Mouse (Mus musculus): ENCODE data around the gene Ppara.

The Ppara gene

DNA sequence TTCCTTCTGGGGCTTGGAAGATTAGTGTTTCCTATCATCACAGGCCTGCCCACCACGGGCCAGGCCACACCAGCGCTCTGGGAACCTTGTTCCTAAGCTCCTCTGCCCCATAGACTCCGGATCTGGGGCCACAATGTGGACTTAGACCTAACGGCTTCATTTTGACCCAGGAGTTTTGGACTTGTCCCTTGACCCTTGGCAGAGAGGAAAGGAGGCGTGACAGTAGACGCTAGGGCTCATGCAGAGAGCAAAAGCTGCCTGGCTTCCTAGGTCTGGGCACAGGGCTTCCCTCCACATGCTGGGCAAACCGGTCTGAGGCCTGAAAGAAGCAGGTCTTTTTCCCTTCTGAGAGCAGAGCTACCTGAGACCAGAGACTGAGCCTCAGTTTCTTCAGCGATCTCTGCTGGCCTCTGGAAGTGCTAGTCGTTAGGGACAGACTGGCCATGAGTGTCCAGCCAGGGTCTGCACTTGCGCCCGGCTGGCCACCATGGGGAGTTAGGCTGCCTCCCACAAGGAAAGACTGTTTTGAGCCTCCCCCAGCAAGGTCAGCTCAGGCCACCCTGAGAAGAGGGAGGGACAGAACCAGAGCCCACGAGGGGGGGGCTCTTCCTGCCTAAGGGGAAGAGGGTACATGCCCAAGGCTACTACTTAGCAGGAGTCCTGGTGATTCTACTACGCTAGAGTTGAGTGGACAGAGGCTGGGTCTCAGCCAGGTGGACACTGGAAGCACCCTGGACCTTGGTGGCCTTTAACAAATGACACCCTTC lies 29.0 kb upstream of the Ppara start:
- DNase-seq = no peak

DNA sequence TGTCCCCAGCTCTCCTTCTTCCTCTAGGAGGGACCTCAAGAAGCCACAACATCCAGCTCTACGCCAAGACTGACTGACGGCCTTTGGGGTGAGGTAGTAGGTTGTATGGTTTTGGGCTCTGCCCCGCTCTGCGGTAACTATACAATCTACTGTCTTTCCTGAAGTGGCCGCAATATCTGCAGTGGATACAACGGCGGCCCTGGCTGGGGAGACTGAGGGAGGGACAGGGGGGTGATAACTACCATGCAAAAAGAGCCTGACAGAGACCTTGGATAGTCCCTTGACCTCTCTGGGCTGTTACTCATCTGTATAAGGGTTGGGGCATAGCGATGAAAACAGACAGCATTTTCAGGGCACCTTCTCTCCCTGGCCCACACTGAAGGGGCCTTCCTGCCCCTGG lies 28.3 kb upstream of the Ppara start:
- no peak for DNase-seq

DNA sequence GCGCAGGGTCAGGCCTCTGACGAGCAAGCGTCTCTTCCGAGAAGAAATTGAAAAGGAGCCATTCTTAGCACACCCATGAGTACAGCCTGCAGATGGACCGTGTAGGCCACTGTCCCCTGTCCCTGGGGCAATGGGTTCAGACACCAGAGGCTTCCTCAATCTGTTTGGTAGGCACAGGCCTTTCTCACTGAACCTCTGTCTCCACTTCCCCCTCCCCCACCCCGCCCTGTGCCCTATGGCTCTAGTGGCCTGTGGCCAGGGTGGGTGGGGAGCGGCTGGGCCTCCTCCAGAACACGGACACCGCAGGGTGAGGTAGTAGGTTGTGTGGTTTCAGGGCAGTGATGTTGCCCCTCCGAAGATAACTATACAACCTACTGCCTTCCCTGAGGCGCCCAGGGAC lies 27.8 kb upstream of the Ppara start:
- DNase-seq = no peak

DNA sequence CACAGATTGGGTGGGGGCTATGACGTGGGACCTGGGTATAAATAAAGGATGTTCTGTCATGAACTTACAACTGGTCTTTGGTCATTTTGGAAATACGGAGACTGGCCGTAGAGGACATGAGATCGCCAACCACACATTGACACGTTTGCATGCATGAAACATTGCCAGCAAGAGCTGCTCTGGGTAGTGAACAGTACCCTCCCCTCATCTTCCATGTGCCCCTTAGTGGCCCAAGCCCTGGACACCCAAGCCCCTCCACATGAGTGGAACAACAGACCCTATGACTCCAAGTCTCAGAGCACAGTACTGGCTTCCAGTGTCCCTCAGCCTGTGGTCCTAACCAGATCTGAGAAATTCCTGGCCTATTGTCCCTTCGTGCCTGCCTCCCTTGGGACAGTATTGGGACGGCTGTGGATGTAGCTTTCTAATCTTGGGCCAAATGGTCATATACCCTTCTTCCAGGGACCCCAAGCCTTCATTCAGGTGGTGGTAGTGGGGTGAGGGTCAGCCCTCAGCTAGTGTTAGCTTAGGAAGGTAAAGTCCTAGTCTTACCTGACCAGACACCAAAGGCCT lies 27.2 kb upstream of the Ppara start:
- no peak for DNase-seq

DNA sequence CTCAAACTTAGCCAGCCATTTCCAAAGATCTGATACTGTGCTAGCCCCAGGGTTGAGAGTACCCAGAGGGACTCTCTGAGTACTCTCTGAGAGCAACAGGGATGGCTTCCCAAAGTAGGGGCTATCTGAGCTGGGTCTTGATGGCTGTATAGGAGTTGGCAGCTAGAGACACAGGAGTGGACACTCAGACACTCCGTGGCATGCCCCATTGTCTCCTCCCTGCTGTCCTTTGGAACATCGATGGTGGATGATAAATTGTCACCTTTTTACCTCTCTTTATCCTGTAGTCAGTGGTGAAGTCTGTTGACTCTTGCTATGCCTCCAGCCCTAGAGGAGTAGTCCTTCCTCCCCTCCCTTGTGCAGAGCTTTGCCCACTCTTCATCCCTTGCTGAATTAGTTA lies 26.6 kb upstream of the Ppara start:
- DNase-seq = no peak

DNA sequence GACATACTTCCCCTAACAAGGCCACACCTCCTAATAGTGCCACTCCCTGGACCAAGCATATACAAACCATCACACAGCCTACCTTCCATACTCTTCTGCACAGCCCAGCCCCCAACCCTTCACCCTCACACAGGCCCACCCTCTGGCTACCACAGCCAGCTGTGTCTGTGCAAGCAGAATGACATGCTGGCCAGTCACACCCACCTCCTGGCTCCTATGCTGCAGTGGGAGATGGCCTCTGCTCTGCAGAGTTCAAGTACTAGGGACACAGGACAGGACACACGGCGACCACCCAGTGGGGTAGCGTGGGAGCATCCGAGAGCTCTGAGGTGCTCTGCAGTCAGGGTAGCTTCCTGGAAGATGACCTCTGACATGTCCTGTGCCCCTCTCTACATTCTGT lies 25.9 kb upstream of the Ppara start:
- no peak for DNase-seq

GRCm38 (mm10) chr15:85709268-85709973 lies 25.4 kb upstream of the Ppara start:
- DNase-seq = peak; percentile 84

- DNase-seq = peak; percentile 85 to 87
These were observed 24.6 kb upstream of the Ppara start for GRCm38 (mm10) chr15:85710179-85710578.

DNA sequence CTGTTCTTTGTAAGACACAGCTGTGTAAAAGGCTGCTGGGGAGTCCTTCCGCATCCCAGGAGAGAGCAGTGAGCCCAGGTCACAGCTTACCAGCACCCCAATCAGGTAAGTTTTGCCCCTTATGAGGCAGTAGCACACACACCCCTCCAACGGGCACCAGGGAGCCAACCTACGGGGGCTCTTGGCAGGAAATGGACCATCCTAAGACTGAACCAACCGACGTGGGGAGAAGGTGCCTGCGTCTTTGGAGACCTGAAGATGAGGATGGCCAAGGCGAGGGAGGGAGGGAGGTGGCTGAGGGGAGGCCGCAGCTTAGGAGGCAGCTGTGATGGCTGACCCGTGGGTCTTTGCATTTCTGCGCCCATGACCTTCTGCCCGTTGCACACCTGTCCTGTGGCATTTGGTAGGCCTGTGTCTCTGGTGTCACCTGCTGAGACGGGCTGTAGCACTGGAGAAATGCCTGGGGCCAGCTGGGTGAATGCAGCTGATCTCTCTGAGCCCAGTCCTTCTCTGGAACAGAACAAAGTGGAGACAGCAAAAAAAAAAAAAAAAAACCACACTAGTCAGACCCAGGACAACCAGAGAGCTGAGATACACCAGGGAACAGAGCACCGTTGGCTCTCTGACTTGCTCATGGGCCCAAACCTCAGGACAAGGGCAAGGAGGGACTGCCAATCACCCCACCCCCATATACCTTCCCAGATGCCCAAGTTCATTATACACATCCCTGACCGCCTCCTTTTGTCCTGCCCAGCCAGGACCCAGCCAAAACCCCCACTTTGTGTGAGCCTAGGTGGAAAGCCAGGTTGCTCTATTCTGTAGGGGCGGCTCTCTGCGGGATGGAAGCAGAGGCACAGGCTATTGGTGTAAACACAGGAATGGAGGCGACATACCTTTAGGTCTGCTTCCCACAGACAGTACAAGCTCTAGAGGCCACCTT lies 23.9 kb upstream of the Ppara start:
- no peak for DNase-seq

DNA sequence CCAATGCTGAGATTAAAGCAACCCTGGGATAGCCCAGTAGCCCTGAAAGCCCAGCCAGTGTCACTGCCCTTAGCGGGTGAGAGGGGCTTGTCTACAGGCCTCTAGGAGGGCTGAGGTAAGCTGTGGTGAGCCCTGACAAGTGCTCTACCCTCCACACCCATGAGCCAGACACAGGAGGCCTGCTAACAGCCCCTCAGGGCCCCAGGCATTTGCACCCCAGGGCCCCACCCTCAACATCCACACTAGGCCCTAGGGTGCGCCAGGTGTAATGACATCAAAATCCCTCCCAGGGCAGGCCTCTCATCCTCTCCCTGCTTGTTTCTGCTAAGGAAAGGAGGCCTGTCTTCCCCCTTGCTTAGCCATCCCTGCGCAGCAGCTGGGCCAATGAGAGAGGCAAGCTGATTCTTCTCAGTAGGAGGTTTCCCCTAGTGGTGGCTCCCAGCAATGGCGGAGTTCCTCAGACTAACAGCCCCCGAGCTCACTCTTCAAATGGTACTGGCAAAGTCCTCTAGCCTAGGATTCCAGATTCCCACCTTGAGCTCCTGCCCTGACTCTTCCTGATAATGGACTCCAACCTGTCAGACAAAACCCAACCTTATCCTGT lies 22.1 kb upstream of the Ppara start:
- DNase-seq = peak; percentile 18 to 26

DNA sequence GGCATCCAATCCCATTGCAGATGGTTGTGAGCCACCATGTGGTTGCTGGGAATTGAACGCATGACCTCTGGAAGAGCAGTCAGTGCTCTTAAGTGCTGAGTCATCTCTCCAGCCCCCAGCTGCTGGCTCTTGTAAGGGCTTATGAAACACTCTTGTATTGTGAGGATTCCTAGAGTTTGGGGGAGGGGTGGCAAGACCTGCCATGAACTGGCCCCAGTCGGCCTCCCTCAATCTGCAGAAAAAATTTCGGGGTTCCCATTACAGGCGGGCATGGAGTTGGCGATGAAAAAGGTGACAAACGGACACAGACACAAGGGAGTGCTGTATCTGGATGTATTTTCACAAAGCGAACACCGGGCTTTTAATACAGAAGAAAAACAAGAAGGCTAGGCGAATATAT lies 21.4 kb upstream of the Ppara start:
- DNase-seq = no peak

- DNase-seq = no peak
These were observed 19.7 kb upstream of the Ppara start for GRCm38 (mm10) chr15:85715059-85715458.

- peak; percentile 89 to 91 for DNase-seq
These were observed 18.7 kb upstream of the Ppara start for GRCm38 (mm10) chr15:85716045-85716444.

DNA sequence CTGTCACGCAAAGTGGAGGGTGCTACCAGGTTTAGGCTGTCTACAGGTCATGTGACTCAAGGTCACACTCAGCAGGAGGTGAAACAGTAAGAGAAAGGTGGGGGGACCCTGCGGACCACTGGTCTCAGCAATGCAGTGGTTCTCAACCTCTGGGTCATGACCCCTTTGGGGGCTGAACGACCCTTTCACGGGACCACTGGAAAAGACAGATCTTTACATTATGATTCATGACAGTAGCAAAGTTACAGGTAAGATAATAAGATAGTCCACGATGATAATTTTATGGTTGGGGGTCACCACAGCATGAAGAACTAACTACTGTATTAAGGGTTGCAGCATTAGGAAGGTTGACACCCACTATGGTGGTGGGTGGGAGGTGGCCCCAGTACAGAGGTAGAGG lies 18.2 kb upstream of the Ppara start:
- no peak for DNase-seq

DNA sequence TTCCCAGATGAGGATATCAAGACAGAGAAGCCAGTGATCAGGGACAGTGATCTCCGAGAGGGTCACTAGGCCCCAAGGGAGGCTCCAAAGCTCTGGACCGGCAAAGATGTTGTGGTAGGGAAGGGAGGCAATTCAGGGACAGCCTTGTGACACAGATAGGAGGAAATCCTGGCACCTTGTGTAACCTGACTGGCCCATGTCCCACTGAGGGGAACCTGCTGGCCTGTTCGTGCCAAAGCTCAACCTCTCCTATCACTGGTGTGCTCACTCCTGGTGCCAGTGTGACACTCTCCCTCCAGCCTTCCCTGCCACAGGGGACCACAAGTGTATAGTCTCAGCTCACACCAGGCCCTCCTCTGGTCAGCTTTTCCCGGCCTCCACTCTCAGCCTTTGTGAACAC lies 17.8 kb upstream of the Ppara start:
- DNase-seq = no peak

DNA sequence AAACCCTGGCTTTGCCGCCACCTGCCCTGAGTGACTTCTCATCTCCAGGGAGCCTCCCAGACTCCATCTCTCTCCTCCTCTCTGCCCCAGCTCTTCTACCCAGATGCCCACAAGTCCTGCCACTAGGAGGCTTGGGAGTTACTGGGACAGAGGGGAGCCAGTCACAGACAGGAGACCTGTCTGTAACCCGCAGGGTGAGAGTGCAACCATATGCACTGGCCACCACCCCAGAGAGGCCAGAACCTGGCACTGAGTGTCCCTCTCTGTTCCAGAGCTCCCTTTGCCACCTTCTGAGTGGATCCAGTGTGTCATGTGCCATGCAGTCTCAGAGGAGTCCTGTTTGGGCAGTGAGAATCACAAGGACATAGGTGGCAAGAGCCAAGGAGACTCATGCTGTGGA lies 17.0 kb upstream of the Ppara start:
- DNase-seq = no peak

DNA sequence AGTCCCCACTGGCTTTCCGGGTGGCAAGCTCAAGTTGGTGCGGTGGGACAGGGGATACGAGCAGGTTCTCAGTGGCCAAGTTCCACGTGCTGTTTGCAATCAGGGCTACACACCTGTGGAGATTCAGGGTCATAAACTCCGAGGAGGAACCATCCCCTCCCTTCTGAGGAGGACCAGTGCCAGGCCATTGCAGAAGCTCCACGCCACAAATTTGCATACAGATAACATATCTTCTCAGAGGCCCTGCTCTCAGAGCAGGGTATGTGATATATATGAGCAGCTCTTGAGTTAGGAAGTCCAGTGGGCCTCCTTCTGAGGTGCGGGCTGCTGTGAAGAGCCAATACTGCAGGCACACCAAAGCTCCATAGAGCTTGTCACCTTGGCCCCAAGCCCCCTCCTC lies 15.8 kb upstream of the Ppara start:
- DNase-seq = no peak

- DNase-seq = no peak
These were observed 14.4 kb upstream of the Ppara start for GRCm38 (mm10) chr15:85720366-85720841.

DNA sequence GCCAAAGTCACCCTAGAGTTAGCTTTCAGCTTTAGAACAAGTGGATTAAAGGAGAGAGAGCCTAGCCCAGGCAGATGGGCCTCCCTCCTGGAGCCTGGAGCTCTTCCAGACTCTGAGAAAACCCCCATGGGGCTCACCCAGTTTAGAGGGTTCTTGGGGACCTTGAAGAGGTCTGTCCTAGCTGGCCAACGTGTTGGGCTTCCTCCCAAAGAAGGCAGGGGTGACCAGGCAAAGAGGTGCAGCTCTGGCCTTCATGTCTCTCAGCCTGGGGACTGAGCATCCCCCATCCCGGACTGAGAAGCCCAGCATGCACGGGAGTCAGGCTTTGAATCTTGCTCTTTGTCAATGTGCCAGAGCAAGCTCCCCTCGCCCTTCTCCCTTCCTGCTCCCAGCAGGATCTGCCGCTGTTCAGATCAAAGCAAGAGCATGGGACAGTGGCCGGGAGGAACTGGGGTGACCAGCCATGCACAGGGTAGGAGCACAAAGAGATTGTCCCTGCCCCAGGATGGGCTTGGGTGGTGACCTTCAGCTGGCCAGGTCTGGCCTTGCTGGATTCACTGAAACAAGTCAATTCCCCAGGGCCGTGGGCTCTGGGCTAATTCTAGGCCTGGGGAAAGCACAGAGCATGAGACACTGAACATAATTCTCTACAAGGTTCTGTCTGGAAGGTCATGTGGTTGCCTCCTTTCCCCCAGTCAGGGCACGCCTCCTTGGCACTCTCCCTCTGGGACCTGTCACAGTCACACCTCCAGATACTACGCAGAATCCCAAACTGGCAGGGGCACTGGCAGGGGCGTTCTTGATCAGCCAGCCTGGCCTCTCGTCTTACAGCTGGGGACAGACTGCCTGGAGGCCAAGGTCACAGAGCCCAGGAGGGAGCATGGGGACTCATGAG lies 10.3 kb upstream of the Ppara start:
- no peak for DNase-seq

- DNase-seq = no peak
These were observed 6.6 kb upstream of the Ppara start for GRCm38 (mm10) chr15:85728224-85728623.

- no peak for DNase-seq
These were observed 5.5 kb upstream of the Ppara start for GRCm38 (mm10) chr15:85729256-85729655.
